Mouse (Mus musculus): Measurements from ENCODE around the gene Rnf144b.

Gene Rnf144b

DNA sequence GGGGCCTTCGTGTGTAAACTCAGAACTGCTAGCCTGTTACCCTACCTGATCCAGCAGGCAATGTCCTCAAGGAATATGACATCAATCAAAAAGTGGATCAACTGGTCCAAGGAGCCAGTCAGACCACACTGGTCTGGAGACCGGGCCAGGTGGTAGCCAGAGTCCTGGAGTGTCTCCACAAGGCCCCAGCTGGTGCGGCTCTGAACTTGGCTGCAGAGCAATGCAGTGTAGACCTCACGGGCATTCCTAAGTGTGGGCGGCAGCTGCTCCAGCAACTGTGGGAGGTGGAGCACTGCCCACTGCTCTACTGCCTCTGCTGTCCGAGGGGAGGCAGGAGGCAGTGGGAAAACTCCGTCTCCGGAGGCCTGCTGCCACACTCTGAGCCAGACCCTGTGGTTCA is 55.7 kb downstream of the Rnf144b start:
- no peak for DNase-seq (ENCODE audit: low spot score in 2 of 2)

DNA sequence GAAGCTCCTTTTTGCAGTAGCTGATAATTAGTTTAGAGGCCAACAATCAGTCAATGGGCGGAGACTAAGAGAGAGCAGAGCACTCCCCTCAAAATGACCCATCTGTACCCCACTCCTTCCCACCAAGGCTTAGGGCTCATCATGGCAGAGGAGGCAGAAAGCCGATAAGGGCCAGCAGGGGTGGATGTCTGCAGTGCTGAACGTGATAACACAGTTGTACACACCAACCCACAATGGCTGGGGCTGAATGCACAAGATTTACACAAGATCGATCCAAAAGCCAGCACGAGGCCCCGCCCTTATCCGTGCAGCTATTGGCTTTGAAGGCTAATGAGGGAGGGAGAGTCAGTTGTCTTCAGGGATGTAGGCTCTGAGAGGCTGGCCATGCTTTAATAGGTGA is 58.3 kb downstream of the Rnf144b start:
- DNase-seq (ENCODE audit: low spot score in 2 of 2) = no peak

DNA sequence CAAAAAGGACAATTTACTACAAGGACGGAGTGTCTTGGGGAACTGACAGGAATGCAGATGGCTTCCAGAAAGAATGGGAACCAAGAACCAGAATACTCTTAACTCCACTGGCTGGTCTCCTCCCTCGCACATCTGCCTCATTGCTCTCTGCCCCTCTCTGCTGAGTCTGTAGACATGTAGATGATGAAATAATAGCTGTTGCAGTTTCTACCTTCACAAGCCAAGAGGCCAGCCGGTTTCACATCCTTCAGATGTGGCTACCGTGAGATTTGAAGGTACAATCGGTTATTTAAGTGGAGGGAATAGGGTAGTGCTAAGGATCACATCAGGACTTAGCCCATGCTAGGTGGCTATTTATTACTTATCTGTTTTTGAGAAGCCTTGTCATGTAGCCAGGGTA is 59.9 kb downstream of the Rnf144b start:
- no peak for DNase-seq (ENCODE audit: low spot score in 2 of 2)

DNA sequence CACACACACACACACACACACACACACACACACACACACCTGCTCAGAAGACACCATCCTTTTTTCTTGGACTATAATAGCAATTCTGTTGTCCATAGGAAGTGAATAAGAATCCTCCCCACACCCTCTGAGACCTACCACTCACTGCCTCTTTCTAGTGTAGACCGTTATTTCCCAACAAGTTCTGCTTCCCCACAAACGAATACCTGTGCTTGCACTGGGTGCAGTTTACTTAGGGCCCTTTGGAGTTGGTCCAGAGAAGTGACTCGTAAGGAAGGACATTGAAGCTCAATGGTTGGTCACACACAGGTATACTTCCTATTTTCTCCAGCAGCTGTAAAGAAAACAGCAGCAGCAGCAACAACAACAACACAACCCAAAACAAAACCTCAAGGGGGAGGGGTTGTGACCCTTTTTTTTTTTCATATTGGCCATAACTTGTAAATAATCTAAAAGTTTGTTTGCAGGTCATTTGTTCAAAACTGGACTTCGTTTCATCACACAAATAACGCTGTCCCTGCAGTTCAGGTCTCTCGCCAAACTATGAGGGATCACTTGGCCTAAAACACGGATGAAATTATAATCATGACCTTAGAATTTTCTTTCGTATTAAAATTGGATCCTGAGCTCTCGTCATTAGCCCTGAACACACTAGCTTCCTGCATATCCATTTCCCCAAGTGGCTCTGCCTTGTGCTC is 60.7 kb downstream of the Rnf144b start:
- DNase-seq (ENCODE audit: low spot score in 2 of 2) = no peak

DNA sequence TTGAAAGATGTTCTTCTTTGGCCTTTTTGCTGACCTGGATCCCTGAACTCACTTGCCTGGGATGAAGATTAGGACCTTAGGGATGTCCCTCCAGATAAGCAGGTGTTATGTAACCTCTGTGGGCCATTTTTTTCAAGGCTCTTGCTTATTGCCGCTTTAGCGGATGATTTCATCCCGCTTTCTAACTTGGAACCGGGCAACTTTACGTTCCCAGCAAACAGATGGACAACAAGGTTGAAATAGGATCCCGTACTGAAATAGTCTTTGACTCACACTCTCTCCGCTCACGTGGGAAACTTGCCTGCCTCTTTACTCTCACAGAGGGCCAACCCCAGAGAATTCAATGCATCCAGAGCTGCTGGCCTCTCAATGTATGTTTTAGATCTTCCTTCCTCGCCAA is 61.3 kb downstream of the Rnf144b start:
- no peak for DNase-seq (ENCODE audit: low spot score in 2 of 2)

DNA sequence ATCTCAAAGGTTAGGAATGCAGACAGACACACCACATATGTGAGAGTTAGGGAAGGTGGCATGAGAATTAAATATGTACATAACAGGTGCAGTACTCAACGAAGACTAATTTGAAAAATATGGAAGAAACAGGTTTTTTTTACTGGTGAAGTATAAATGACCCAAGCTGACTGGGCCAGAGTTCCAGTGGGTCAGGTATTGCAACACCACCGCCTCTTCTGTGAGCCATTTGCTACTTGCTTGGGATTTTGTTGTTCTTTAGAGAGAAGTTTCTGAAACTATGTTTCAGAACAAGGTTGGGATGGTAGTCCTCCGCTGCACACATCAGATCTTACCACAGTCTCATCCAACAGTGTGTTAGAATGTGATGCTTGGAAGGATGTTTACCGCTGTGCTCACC is 65.4 kb downstream of the Rnf144b start:
- no peak for DNase-seq (ENCODE audit: low spot score in 2 of 2)

DNA sequence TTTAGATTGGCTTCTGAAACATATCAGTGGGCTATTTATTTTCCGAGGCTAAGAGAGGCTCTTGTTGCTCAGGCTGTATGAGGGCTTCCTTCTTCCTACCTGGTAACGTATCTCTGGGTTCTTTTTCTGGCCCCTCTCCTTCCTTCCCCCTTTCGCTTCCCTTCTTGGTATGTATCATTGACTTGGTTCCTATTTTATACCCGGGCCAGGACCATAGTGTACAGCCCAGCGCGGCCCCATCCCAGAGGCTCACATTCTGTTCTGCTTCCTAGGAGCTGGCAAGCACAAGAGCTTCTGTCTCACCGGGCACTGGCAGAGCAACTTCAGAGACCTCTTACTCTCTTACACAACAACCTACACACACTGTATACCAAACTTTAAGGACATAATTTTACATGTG is 67.5 kb downstream of the Rnf144b start:
- no peak for DNase-seq (ENCODE audit: low spot score in 2 of 2)

DNA sequence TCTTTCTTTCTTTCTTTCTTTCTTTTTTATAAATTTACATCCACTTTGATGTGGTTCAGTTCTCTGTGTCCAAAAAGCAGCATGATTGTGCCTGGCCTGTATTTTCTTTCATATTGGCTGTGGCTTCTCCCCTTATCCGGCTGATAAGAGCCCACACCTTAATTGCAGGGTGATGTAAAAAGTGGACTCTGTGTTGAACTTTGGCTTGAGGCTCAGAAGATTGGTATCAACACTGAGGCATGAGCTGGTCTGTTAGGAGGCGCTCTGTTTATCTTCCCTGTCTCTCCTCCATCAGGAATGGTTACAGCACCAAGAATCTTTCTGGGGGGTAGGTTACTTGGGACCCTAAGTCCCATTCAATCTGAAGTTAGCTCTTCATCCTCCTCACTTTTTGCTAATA is 69.7 kb downstream of the Rnf144b start:
- DNase-seq (ENCODE audit: low spot score in 2 of 2) = no peak

DNA sequence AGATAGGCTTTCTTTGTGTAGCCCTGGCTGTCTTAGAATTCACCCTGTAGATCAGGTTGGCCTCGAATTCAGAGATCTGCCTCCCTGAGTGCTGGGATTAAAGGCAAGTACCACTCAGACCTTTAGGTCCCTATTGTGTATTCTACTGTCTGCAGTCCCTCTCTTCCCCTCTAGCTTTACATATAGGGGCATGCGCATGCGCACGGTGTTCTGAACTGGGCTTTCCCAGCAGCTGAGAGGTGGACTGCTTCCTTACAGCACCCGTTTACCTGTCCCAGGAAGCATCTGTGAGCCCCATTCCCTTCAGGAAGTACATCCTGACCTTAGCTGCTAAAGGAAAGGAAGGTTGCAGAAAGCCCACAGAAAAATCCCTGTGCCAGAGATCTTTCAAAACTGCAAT is 70.3 kb downstream of the Rnf144b start:
- DNase-seq (ENCODE audit: low spot score in 2 of 2) = no peak

DNA sequence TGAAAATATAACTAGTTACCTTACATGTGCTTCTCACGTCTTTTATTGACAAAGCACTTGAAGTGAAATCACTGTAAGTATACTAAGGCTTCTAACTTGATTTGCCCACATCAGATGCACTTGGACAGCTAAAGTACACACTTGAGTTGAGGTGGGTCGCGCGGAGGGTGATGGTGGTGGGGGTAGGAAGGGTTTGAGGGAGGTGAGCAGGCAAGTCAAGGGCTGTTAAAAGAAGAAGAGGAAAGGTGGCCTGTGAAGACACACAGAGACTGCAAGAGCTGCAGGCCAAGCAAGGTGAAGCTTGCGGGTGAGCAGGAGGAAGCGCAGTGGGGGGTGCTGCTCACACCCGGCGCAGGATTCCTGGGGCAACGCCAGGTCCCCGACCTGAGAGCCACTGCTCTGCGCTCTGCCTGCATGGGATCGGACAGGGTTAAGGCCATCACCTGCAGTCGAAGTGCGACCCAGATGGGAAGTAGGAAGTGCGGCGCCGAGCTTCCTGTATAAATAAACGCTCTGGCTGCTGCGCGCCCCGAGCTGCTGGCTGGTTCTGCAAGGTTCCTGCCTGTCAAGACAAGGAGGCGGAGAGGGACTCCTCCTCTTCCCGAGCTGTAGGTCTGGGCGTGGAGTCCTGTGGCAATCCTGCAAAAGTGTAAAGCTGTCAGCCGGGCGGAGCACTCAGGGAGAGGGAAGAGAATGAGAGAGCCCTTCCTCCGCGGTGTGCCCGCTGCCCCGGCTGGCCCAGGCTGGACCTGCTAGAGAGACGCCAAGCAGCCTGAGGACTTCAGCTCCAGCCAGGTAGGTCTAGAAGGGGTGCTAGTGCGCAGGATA is 71.1 kb downstream of the Rnf144b start:
- DNase-seq (ENCODE audit: low spot score in 2 of 2) = peak; percentile 67 to 73

DNA sequence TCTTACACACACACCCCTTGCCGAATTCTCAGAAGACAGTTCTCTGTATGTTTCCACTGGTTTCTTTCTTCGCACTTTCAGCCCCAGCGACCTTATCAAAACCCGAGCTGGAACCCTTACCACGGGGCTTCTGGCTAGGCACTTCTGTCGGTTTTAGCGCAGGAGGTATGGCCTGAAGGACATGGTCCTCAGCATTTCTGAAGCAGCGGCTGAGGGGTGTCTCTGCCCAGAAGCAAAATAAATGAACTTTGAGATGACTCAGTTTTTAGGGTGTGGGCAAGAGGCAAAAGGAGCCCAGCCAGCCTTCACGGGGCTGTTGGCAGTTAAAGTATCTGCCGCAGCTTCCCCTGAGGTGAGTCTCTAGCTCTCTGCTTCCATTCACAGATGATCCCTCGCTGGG is 72.2 kb downstream of the Rnf144b start:
- DNase-seq (ENCODE audit: low spot score in 2 of 2) = no peak

DNA sequence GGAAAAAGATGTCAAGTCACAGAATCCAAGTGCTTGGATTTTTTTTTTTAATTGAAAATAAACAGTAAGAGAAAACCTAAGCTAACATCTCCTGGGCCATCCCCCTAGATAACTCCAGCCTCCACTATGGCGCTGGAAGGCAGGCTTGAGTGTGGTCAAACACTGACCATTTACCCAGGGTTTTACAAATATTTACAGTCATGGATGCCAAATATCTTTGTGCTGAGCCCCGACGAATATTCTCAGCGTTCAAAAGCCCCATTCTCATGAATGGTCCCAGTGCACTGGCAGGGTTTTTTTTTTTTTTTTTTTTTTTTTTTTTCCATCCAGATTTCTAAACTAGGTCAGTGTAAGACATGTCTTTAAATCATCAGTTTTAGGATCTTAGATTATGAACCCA is 73.0 kb downstream of the Rnf144b start:
- DNase-seq (ENCODE audit: low spot score in 2 of 2) = no peak

DNA sequence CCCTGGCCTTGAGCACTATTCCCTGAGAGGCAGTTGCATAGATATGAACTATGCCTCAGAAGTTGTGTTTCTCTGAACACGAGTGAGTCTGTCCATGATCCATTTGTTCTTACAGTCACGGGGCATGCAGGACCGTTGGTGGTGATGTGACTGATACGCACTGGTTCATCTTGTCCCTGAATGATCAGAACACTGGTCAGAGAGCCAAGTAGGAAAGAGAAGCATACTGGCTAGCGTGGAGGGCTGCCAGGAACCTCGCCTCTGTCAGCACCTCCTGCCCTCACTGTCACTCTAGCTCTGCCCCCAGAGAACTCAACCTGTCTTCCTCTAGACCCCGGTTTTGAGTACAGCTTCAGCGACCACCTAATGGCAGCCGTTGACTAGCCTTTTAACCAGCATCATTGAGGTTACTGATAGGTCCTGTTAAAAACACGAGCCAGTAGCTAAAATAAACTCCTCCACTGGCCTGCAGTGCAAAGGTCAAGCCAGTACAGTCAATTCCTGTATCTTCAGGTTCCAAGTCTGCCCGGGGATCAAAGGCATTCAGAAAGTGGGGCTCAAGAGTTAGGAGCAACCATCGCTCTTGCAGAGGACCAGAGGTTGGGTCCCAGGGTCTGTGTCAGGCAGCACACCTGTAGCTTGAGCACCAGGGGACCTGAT is 77.7 kb downstream of the Rnf144b start:
- no peak for DNase-seq (ENCODE audit: low spot score in 2 of 2)

DNA sequence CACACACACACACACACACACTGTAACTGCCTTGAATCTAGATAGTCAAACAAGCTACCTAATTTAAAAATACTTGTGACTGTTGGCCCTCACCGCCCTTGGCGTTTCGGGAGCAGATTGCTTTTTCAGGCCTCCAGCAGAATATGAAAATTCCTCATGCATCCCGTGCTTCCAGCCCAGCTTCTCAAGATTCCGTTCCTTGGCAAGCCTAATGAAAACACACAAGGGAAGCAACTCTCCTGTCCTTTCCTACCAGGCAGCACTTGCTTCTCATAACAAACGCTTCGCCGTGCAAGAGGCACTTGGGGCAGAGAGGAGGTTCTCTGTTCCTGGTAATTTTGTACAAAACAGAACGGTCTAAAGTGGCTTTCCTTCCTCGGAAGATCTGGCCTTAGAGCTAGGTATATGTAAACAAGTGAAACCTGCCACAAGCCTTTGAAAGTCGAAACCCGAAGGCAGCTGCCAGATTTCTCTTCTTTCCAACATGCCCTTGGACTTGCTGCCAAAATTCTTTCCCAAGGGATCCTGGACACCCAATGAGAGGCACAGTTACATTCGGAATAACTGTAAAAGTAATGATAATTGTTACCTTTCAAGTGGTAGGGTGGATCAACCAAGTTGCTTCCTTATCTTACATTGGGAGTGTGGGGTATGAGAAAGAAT is 79.6 kb downstream of the Rnf144b start:
- peak in 1 of 2 experiments; percentile 51 for DNase-seq (ENCODE audit: low spot score in 2 of 2)

DNA sequence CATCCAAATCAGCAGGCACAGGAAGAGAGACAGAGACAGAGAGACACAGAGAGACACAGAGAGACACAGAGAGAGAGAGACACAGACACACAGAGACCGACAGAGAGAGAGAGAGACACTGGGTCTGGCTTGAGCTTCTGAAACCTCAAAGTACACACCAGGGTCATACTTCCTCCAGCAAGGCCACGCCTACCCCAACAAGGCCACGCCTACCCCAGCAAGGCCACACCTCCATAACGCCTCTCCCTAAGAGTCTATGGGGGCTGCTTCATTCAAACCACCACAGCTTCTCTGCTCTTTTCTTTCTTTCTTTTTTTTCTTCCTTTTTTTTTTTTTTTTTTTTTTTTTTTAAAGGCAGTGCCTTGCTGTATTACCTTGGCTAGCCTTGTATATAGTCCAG is 88.0 kb downstream of the Rnf144b start:
- DNase-seq (ENCODE audit: low spot score in 2 of 2) = no peak

DNA sequence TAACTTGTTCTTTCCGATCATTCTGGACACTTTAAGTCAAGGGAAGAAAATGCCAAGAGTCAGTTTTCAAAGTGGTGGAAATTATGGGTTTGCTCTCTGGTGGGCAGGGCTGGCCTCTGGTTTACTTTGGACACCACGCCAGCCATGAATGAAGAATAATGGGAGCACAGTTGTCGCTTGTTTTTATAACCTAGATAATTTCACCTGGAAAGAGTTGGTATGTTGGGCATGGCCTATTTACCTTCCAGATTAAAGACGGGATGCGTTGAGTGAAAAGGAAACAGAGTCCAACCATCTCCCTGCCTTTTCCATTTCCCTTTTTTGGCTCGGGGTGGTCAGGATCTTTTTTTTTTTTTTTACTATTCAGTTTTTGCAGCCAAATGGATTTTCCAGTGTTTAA is 88.5 kb downstream of the Rnf144b start:
- no peak for DNase-seq (ENCODE audit: low spot score in 2 of 2)

DNA sequence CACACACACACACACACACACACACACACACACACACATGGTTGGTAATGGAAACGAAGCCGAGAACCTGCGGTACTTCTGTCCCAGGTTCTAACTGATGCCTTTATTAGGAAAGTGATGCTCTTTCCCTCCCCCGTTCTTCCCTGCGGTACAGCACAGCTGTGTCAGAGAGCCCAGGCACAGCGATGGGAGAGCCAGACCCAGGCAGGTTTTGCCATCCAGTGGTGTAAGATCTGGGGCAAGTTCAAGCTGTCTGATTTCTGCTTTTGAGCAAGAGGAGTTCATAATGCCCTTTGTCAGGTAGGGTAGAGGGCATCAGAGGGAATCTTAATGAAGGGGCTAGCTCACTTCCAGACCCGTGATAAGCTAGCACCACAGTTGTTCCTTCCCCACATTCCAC is 89.1 kb downstream of the Rnf144b start:
- no peak for DNase-seq (ENCODE audit: low spot score in 2 of 2)

DNA sequence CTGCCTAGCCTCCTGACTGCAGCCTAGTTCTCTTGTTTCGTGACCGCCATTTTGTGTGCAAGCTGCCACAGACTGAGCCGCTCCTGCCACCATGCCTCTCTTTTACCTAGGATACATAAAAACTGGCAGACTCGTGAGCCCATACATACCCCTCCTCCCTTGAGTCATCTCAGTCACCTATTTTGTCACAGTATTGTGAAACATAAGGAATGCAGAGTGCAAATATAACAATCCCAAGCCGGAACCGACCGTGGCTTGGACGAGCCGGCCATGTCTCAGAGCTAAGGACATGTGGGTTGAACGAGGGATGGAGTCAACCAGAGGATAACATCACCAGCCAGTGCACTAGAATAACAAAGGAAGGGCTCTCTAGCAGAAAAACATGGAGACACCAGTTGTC is 91.4 kb downstream of the Rnf144b start:
- no peak for DNase-seq (ENCODE audit: low spot score in 2 of 2)

DNA sequence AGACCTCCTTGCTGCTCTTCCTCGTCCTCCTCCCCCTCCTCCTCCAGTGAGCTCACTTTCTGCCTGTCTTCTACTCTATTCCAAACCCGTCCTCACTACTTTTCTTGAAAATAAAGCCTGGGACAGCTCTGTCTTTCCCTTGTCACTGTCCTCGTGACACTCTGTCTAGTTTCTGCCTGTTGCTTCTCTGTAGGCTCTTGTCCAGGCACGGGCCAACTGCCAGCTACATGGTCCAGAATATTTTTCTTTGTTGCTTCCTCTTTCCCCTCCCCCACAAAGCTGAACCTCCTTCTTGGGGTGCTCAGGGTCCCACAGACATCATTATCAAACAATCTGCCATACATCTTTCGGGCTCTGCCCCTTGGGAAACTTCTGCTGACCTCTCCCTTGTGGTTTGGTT is 92.4 kb downstream of the Rnf144b start:
- no peak for DNase-seq (ENCODE audit: low spot score in 2 of 2)

DNA sequence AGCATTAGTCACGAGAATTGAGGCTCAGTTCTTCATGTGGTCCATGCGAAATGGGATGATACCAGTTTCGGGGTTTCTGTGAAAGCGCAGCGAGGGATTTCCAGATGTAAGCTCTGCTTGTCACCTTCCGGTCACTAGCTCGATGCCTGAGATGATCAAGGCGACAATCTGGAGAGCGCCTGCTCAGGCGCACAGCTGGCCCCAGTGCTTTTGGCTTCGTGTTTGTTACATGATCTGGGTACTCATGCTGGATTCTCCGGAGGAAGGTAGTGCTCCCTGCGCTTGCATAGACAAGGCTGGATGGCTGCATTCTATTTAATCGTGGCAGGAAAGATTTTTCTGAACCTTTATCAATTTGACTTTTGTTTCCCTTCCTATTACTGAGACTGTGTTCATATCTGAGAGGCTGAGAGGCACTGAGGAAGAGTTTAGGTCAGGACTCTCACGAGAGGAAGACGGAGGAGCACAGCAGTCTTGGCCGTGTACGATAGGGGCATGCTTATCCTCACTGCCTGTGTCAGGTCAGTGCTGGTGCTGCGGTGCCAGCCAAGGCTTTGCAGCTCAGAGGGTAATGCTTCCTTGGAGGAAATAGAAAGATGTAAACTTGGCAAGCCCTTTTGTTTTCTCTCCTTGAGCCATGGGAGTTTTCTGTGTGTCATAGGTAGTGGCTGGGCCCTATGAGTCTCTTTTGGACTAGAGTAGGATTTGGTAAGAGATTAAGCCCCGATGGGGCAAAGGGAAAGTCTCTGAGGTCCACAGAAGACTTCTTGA is 93.5 kb downstream of the Rnf144b start:
- no peak for DNase-seq (ENCODE audit: low spot score in 2 of 2)

DNA sequence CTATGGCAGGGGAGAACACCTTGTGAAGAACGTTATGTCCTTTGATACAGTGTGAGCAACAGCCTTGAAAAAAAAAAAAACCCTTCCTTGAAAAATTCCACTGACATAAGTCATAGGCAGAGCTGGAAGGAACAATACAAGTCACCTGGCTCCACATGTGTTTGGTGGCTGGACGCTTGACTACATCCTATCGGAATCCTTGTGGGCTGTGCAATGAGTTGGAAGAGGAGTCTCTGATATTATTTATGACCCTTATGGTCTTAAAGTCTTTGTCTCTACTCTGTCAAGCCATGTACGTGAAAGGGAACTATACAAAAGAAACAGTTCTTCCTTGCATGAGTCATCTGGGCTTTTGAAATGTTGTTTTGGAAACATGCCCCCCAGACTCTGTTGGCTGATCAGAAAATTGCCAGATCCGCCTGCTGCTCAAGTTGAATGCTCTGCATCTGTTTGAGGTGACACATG is 94.7 kb downstream of the Rnf144b start:
- DNase-seq (ENCODE audit: low spot score in 2 of 2) = no peak

DNA sequence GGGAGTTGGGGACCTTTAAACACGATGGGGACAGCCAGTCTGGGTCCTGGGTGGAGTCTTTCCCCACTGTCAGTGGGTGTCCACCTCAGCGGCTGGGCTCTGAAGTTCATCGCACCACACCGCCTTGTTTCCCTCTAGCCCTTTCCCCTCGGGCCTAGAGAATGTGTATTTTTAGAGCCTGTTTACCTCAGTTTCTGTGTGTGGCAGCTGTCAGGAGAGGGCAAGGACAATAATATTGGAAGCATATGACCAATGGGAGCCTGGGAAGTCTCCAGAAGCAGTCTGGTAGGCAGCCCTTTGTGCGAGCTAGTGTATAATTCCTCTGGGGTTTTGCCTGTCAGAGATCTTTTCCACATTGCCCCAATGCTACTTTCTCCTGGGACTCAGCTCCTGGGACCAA is 95.9 kb downstream of the Rnf144b start:
- no peak for DNase-seq (ENCODE audit: low spot score in 2 of 2)
